Mouse (Mus musculus): Measurements from ENCODE around the gene Card10. TPM values are rescaled to one million over a fixed set of nuclear protein-coding genes. Genes with fewer than 3 reads are reported as not detected.

Card10 gene
- total RNA-seq, 2 experiments from 2014 or later, result 4.3 to 5.1 TPM

DNA sequence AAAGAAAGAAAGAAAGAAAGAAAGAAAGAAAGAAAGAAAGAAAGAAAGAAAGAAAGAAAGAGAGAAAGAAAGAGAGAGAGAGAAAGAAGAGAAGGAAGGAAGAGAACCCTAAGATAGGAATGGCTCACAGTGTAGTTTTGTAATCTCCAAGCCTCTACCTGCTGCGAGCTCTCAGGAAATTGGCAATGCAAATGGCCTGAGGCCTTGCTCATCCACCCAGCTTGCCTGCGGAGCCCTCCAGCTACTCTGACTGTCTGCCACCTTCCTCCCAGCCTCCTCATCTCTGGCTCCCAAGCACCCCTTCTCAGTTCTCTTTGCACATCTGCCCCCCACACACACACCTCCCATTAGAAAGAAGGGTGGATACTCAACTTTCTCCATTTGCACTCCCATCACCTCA, 6.1 kb upstream of the Card10 start:
- intact Hi-C loops (cut with DNase I), result no loop called here
- peak in 1 of 2 experiments; percentile 8 for DNase-seq (ENCODE audit: extremely low spot score in 1 of 2, low spot score in 2 of 2)

DNA sequence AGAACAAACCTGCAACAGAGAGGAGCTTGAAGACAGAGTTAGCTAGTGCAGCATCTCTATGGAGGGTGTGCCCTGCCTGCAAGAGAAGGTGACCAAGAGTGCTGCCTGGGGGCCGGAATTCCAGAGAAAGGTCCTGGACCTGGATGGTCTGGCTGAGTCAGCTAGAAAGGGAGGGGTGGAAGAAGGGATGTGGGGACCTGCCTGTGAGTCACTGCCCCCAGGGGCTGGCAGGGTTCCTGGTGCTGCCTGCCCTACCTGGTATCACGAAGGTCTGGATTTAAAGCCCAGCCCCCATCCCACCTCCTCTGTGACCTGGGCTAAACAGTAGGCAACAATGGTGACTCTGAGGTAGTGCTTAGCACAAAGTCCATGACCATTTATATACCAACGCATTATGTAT, 4.3 kb upstream of the Card10 start:
- peak in 1 of 2 experiments; percentile 35 for DNase-seq (ENCODE audit: extremely low spot score in 1 of 2, low spot score in 2 of 2)
- intact Hi-C loops (cut with DNase I), result no loop called here

DNA sequence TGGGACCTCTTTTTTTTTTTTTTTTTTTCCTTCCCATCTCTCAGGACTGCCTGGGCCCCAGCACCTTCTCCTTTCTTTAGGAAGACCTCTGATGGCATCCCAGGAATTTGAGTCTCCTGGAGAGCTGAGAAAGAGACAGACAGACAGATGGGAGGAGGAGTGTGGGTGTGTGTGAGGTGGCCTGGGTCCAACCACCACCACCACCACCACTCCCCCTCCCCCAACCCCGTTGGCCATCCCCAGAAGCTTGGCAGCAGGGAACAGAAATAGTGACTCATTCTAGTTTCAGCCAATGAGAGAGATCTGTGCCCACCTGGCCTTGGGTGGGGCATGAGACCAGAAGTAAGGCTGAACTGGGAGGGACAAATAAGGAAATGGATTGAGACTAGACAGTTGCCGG, 3.8 kb upstream of the Card10 start:
- peak in 1 of 2 experiments; percentile 41 for DNase-seq (ENCODE audit: extremely low spot score in 1 of 2, low spot score in 2 of 2)
- intact Hi-C loops (cut with DNase I), result no loop called here

DNA sequence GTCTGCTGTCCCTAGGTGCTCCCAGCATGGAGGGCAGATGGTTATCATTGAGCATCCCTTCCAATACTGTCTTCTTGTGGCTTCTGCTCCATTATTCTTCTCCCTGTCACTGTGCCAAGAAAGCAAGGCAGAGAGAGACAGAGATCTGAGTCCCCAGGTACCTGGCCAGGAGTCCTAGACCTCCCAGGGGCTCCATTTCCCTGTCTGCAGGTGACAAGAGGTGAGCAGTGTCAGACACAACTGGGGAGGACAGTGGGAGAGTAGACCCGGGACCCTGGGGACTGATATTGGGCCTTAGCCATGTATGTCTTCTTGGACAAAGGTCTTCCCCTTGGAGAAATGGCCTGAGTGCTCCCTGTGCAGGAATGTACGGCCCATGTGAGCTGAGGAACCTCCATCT, 2.5 kb upstream of the Card10 start:
- intact Hi-C loops (cut with DNase I), result no loop called here
- peak in 1 of 2 experiments; percentile 9 for DNase-seq (ENCODE audit: extremely low spot score in 1 of 2, low spot score in 2 of 2)

DNA sequence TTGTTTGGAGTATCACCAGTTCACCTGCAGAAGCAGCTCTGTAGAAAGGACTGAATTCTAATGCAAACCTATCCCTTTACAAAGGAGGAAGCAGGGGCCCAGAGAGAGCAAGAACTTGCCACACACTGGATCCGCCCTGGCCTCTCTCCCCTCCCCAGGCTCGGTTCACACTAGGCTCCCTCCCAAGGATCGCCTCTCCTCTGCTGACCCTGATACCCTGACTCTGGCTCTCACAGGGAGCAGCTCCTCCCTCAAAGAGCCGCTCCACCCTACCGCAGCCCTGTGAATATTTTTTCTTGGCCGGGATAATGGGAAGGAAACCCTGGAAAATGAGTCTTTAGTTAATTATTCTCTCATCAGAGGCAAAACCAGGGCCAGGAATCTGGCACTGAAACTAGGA, 1.5 kb upstream of the Card10 start:
- intact Hi-C loops (cut with DNase I), result no loop called here
- no peak for DNase-seq (ENCODE audit: extremely low spot score in 1 of 2, low spot score in 2 of 2)

DNA sequence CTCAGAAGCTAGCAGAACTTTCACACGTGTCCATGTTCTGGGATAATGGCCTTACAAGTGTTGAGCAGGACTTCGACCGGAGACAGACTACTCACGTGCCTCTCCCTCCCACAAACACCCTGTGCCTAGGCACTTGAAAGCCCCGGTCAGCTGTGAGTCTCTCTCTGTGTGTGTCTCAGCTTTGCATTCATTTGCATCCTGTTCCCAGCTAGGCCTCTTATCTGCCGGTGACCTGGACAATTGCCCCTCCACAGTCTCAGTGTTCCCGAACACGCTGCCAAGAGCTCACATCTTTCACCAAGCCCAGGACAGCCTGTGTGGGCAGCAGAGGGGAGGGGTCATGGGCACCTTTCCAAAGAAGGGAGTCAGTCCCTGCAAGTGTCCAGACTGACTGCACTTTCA, 658 bp upstream of the Card10 start:
- no peak for DNase-seq (ENCODE audit: extremely low spot score in 1 of 2, low spot score in 2 of 2)
- intact Hi-C loops (cut with DNase I), result no loop called here

DNA sequence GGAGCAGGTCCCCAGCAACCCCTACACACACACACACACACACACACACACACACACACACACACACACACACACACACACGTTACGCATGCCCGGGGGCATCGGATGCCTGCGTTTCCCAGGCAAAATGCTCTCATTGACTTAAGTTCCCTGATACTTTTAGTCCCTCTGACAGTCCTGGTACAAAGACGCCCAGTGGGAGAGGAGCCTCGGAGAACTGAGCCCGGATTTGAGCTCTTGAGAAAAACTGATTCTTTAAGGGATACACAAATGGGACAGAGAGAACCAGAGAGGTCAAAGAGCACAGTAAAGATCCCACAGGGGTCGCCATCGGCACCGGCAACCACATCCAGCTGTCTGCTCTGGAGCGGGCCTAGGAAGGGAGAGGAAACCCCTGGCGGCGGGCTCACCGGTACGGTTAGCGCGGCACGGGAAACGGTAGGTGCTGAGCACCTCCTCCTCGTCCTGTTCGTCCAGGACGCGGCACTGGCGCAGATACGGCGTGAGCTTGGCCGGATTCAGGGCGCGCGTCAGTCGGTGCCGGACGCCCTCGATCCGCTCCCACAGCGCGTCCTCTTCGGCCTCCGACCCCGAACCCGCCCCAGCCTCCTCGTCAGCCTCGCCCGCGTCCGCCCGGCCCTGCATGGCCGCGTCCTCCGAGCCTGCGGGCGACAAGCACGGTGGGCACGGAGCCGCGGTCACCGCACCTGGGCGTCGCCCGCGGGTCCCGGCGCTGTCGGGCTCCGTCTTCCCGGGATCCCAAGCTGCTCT, 686 bp downstream of the Card10 start:
- intact Hi-C loops (cut with DNase I), result no loop called here
- DNase-seq (ENCODE audit: extremely low spot score in 1 of 2, low spot score in 2 of 2), result peak in 1 of 2 experiments; percentile 63

DNA sequence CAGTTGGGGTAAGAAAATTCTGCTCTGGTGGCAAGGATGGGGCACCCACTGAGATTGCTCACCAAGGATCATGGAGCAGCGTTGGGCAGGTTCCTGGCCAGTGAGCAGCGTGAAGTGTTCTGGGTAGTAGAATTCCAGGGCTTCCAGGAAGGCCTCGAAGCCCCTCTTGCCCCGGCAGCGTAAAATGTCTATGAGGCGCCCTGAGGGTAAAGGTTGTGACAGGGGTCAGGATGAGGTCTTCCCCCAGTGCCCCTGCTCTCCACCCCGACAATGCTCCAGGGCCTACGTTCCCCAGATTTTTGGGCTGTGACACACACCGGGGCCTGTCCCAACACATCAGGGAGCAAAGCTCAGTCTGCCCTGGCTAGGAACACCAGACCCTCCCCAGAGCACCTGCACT, 1.3 kb downstream of the Card10 start:
- no peak for DNase-seq (ENCODE audit: extremely low spot score in 1 of 2, low spot score in 2 of 2)
- intact Hi-C loops (cut with DNase I), result no loop called here

DNA sequence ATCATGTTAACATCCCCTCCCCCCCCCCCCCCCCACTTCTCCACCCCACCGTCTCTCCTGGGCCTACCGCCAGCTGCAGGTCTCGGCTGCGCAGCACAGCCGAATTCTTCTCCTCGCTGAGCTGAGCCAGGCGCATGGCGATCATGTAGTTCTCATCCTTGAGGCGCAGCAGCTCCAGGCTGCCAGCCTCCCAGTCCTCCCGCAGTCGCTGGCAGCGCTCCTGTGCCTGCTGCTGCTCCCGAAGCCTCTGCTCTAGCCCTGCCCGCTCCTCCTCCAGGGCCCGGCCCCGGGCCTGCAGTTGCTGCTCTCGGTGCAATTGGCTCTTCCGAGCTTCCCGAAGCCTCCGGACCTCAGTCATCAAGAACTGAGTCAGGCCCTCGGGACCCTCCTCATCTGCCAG, 3.8 kb downstream of the Card10 start:
- peak in 1 of 2 experiments; percentile 56 for DNase-seq (ENCODE audit: extremely low spot score in 1 of 2, low spot score in 2 of 2)

DNA sequence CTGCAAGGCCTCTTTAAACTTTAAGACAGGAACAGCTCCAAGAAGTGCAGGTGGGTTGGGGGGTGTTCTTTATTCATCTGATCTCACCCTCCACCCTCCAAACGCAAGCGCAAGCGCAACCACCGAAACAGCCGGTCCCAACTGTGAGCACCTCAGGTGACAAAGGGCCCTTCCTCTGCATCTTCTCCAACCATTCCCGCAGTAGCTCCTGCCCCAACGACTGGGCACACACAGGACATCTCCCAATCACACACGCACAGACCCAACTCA, 5.8 kb downstream of the Card10 start:
- DNase-seq (ENCODE audit: extremely low spot score in 1 of 2, low spot score in 2 of 2), result no peak
- intact Hi-C loops (cut with DNase I), result no loop called here

More for the DNA sequence above, 3.8 kb downstream of the Card10 start:
- intact Hi-C loops (cut with DNase I), result no loop called here

DNA sequence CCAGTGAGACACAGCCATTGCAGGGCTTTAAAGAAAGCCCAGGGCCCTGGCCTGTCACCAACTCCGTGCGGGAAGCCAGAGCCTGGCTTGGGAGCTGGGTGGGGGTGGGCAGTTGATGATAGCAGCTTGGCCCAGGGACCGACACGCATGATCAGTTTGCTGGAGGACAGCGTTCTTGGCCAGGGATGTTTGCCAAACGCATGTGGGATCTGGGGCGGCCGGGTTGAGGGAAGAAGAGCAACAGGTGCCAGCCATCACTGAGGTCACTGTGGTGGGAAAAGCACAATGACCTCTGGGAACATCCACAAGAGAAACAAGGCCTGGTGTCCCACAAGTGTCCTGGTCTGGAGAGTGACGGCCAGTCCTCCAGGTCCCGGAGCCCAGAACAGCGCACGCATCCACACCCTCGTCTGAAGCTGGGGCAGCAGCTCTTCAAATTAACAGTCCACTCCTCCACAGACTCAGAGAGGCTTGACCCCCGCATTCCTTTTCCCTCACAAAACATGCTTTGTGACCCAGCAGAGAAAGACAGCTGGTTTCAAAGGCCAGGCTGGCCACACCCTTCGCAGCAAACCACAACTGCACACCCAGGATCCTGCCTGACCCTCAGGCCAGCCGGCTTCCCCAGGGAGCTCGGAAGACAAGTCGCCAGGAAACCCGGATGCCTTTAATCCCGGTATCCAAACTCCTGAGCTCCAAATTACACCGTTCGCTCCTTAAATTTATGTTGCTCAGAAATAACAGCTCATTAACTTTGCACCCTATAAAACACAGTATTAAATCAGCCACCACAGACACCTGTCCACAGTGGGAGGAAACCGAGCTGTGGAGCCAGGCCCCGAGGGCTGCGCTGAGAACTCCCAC, 6.4 kb downstream of the Card10 start:
- peak in 1 of 2 experiments; percentile 70 for DNase-seq (ENCODE audit: extremely low spot score in 1 of 2, low spot score in 2 of 2)
- intact Hi-C loops (cut with DNase I), result no loop called here

DNA sequence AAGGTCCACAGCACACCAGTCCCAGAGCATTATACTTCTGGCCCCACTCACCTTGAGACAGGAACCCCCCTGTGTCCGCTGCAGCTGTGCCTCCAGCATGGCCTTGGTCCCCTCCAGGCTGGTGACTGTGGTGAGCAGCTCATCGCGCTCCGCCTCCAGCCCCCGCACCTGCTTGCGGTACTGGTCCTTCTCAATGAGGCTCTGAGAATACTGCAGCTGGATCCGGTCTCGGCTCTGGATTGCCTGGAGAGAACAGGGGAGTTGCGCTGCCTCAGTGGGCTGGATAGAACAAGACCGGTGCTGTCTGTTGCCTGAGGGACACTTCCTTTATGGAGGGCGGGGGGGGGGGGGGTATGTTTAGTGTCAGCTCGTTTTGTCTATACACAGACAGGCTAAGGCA, 11.9 kb downstream of the Card10 start:
- intact Hi-C loops (cut with DNase I), result no loop called here
- DNase-seq (ENCODE audit: extremely low spot score in 1 of 2, low spot score in 2 of 2), result no peak

DNA sequence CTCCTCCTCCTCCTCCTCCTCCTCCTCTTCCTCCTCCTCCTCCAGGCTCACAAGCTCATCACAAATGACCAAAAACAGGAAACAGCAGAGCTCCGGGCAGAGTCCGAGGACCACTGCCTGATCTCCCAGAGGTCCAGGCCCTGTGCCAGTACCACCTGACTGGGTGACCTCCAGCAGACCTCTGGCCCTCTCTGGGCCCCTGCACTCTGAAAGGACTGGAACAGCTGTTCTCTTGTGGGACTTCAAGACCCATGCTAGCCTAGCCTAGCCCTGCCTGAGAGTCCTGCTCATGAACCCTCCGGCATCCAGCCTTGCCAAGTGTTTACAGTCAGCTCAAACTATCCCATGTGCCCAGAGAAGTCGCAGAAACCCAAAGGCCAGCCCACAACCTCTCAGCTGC, 12.4 kb downstream of the Card10 start:
- DNase-seq (ENCODE audit: extremely low spot score in 1 of 2, low spot score in 2 of 2), result peak in 1 of 2 experiments; percentile 68
- intact Hi-C loops (cut with DNase I), result no loop called here

DNA sequence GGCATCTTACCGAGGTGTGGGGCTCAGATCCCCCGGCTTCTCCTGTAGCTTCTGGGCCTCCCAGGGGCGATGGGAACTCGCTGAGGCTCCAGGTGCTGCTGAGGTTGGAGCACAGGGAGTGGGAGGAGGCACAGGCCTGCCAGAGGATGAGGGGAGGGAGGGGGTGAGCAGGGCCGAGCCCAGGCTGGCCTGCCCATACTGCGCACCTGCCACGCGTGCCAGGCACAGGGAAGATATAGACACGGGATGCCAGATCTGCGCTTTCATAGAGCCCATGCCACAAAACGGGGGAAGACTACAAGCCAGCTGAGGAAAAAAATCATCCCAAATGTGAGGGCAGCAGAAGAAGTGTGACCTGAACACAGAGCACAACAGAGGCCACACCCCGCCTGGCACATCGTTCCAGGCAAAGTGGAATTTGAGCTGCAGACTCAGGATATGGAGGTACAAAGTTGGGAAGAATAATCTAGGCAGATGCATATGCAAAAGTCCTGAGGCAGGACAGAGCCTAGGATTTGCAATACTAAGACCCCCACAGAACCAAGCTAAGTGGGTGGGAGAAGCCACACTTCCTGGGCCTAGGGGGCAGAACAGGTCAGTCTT, 13.0 kb downstream of the Card10 start:
- intact Hi-C loops (cut with DNase I), result no loop called here
- no peak for DNase-seq (ENCODE audit: extremely low spot score in 1 of 2, low spot score in 2 of 2)

DNA sequence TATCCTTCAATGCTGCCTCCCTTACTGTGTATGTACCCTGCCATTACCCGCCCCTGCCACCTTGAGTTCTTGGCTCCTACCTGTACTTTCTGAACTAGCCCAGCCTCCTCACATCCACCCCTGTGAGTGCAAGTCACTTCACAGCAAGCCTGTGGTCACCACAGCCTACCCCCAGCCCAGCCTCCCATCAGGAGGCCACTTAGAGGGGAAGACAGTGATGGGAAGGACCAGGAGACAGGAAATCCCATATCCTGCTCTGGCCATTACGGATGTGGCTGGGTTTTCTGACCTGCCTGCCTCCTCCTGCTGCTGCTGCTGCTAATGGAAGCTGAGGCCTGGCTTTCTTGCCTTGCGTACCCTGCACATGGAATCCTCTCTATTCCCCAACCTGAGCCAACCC, 14.8 kb downstream of the Card10 start:
- intact Hi-C loops (cut with DNase I), result no loop called here
- peak in 1 of 2 experiments; percentile 67 for DNase-seq (ENCODE audit: extremely low spot score in 1 of 2, low spot score in 2 of 2)

DNA sequence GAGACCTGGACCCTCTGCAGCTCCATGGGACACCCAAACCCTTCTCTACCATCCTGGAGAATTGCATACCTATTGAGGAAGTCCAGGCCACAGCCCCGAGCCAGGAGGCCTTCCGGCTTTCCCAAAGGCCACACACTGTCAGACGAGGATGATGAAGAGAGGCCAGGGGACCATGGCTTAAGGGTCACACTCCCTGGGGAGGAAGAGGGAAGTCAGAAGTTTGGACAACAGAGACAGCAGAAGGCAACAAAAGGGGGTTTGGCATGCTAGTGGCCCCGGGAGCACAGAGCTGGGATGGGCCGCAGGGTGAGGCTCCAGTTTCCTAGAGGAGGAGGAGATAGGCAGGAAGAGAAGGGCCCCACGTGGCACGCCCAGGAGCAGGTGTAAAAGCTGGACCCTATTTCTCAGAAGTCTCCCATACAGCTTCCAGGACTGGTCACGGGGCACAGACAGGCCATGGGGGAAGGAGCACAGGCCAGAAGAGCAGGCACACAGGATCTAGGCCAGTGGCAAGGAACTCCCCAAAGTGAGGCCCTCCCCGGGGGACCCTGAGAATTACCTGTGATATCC, 15.5 kb downstream of the Card10 start:
- no peak for DNase-seq (ENCODE audit: extremely low spot score in 1 of 2, low spot score in 2 of 2)
- intact Hi-C loops (cut with DNase I), result no loop called here

DNA sequence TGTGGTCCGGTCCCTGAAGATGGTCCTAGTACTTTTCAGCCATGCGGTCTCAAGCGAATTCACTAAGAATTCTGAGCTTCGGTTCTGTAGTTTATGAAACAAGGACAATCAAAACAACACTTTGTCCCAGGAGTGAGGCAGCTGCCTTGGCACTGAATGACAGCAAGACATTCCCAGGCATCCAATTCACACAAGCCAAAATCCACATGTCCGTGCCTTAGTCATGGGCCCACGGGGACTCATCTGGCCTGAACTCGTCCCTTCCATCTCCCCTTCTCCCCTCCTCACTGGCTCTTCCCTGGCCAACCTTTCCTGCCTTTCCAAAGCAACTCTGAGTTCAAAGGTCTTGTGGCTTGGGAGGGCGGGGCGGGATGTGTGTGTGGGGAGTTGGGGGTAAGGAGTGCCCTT, 16.4 kb downstream of the Card10 start:
- no peak for DNase-seq (ENCODE audit: extremely low spot score in 1 of 2, low spot score in 2 of 2)
- intact Hi-C loops (cut with DNase I), result no loop called here

DNA sequence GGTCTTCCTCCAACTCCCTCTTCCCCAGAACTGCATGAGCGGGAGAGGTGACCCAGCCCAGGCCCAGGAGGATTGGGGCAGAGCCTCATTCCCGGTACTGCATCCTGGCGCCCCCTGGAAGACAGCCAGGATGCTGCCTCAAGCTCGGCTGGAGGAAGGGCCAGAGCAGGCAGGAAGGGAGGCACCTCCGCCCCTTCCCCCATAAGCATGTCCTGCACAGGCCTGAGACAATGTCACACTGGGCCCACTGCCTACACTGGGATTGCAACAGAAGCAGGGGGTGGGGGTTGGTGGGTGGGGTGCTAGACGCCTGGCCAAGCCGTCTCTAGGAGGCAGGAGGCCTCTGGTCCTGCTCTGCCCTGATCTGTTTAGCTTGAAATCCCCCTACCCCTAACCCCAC, 16.9 kb downstream of the Card10 start:
- intact Hi-C loops (cut with DNase I), result no loop called here
- DNase-seq (ENCODE audit: extremely low spot score in 1 of 2, low spot score in 2 of 2), result peak in 1 of 2 experiments; percentile 88

DNA sequence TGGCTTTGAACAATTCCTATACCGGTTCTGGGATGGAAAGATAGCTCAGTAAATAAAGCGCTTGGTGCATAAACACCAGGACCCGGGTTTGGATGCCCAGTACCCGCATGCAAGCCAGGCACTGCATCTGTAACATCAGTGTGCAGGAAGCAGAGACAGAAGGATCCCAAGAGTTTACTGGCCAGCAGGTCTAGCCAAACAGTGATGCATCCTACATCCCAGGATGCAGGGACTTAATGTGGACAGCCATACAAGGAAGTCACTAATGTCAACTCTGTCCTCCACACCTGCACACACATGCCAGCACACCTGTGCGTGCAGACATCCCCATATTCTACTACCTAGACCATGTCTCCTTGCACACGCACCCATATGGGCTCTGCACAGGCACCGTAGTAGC, 17.6 kb downstream of the Card10 start:
- DNase-seq (ENCODE audit: extremely low spot score in 1 of 2, low spot score in 2 of 2), result no peak
- intact Hi-C loops (cut with DNase I), result no loop called here

DNA sequence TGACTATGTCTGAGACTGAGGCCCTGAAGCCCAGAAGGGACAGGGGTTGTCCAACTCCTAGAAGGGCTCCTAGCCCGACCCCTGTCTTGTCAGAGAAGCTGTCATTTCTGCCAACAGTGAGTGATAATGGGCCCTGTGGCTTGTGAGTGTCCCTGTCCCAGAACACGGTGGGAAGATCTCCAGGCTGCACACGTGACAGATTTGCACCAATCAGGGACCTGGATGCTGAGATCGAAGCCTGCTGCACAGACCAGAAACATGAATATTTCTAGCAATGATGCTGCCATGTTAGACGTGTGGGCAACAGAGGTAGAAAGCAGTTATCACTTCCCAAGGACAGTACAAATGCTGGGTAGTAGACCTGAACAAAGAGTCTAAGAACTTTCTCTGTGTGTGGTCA, 18.3 kb downstream of the Card10 start:
- intact Hi-C loops (cut with DNase I), result no loop called here
- no peak for DNase-seq (ENCODE audit: extremely low spot score in 1 of 2, low spot score in 2 of 2)

Measured in left cerebral cortex, postnatal 10 days (tissue).